Mouse (Mus musculus): Measurements from ENCODE around the gene Six1. TPM values are rescaled to one million over a fixed set of nuclear protein-coding genes. Genes with fewer than 3 reads are reported as not detected.

Gene Six1
- polyA plus RNA-seq (2014; fragmentation: Illumina TruSeq; extraction: RNeasy Lipid Tissue Mini Kit (QIAGEN cat#74804); ENCODE audit: low read depth, low replicate concordance) = 0.16 TPM

DNA sequence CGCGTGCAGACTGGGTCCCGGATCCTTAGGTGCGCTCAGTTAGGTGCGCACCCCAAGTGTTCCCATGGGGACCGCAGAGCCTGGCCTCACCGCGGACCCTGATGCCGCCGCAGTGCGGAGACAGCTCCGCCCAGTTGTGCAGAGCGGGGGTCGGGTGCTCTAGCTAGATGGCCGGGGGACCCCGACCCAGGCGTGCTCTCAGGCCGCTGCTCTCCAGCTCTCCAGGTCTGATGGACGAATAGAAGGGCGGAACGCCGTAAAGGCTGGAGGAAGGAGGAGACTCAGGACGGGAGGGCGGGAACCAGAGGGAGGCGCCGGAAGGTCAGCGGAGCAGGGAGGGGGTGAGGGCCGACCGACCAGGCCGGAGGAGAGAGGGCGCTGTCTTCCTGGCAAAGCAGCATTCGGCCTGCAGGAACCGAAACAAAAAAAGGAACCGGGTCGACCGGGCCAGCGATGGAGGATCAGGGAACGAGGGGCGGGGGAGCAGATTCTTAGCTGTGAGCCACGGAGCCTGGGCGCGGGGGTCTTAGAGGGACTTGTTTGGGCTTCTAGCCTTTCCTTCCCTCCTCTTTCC lies at the start of gene Six1:
Gene Six1 (minus strand): TSS at position 220 of the 574 bp plus-strand sequence.

Other genes with a start within 250 kb of the Six1 start
- not detected for gene Six6, start 114.0 kb downstream of the Six1 start, polyA plus RNA-seq (2014; fragmentation: Illumina TruSeq; extraction: RNeasy Lipid Tissue Mini Kit (QIAGEN cat#74804); ENCODE audit: low read depth, low replicate concordance)
- not detected for gene 4930447C04Rik, start 113.1 kb downstream of the Six1 start, polyA plus RNA-seq (2014; fragmentation: Illumina TruSeq; extraction: RNeasy Lipid Tissue Mini Kit (QIAGEN cat#74804); ENCODE audit: low read depth, low replicate concordance)
- gene Six4, start 59.6 kb upstream of the Six1 start, polyA plus RNA-seq (2014; fragmentation: Illumina TruSeq; extraction: RNeasy Lipid Tissue Mini Kit (QIAGEN cat#74804); ENCODE audit: low read depth, low replicate concordance) = 4.2 TPM
- 12.0 TPM for gene Mnat1, start 69.8 kb upstream of the Six1 start, polyA plus RNA-seq (2014; fragmentation: Illumina TruSeq; extraction: RNeasy Lipid Tissue Mini Kit (QIAGEN cat#74804); ENCODE audit: low read depth, low replicate concordance)
- gene Trmt5, start 232.8 kb upstream of the Six1 start, polyA plus RNA-seq (2014; fragmentation: Illumina TruSeq; extraction: RNeasy Lipid Tissue Mini Kit (QIAGEN cat#74804); ENCODE audit: low read depth, low replicate concordance) = 22.8 TPM
- 17.5 TPM for gene Slc38a6, start 232.9 kb upstream of the Six1 start, polyA plus RNA-seq (2014; fragmentation: Illumina TruSeq; extraction: RNeasy Lipid Tissue Mini Kit (QIAGEN cat#74804); ENCODE audit: low read depth, low replicate concordance)